Mouse (Mus musculus): ENCODE results near the gene Lta. TPM values are rescaled to one million over a fixed set of nuclear protein-coding genes. Genes with fewer than 3 reads are reported as not detected.
A peak's percentile ranks its signal among the peaks of the same experiment; 100 is the strongest.

Gene Lta
- polyA plus RNA-seq, 1 experiment, result 0.19 TPM

DNA sequence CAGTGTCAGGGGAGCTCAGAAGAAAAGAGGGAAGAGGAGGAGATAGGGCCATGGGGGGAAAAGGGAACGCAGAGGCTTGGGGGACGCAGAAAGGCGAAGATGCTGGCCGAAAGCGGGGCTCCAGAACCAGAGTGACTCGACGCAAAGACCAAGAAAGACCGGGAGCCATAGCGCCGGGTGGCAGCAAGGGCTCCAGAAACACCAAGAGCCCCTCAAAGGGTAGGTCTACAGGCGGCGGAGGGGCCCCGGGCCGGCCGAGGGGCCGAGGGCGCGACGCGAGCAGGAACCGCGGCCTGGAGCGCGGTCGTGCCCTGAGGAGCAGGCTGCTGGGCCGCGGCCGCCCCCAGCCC, 41.0 kb downstream of the Lta start:
- peak overlapping the region; percentile 96 for H3K27ac ChIP-seq (ENCODE audit: insufficient read depth, low read length)
- no peak for TF ChIP-seq CTCF (IDR thresholded peaks at IDR 0.05; ENCODE audit: extremely low read depth, insufficient read depth, low read length)
- no peak for TF ChIP-seq POLR2A (IDR thresholded peaks at IDR 0.05; ENCODE audit: extremely low read depth, insufficient read depth, low read length)
- H3K4me3 ChIP-seq (ENCODE audit: insufficient read depth, low read length), result peak overlapping the region; percentile 49
- H3K4me1 ChIP-seq (ENCODE audit: control insufficient read depth, insufficient read depth, low read length), result peaks cover 7% of the 10 kb centered on the region

DNA sequence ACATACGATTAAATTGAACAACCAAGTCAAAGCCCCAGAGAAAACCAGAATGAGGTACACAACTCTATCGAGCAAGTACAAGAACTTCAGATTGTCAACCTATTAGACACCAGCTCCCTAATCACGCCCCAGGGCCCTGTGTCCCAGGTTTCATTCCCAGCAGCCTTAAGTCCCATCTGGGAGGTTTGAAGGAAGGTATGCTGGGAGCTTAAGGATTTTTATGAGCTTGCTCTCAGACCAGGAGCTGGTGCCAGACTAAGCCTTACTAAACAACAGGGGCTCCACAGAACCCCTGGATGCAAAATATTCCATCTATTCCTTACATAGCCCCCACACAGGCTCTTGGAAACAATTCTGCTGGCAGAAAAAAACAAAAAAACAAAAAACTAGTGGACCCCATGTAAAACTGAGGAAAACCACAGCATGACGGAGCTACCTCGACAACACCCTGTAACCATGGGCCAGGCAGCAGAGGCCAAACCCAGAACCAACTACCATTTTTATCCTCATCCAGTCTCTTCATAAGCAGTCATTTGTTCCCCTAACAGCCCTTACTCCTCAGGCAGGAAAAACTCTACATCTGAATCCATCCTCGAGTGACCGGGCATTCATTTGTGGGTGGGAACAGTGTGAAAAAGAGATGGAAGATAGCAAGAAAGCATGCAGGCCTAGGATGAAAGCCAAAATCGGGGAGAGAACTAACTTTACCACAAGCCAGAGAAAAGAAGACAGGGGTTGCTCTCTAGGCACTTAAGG, 41.6 kb downstream of the Lta start:
- peaks cover 6% of the 10 kb centered on the region for H3K4me1 ChIP-seq (ENCODE audit: control insufficient read depth, insufficient read depth, low read length)
- no peak overlapping the region; the same call in 1 of the 2 replicates for H3K27ac ChIP-seq (ENCODE audit: insufficient read depth, low read length)
- peak overlapping the region; percentile 49 for H3K4me3 ChIP-seq (ENCODE audit: insufficient read depth, low read length)
- no peak for TF ChIP-seq POLR2A (IDR thresholded peaks at IDR 0.05; ENCODE audit: extremely low read depth, insufficient read depth, low read length)
- no peak for TF ChIP-seq CTCF (IDR thresholded peaks at IDR 0.05; ENCODE audit: extremely low read depth, insufficient read depth, low read length)

DNA sequence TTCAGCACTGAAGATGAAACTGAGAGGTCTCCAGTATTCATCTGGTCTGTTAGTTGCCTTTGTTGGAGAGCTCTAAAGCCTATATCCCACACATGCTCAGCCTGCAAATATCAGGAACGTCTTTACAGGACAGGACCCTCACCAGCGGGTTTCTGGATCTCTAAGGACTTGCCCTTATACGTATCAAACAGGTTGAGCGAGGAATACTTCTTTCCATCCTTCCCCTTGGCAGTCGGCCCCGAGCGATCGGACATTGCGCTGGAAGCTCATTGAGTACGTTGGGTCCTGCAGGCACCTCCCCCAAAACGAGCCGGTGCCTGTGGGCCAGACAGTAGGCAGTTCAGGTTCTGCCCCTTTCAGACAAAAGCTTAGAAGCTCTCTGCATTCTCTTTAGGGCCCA, 42.4 kb downstream of the Lta start:
- Histone ChIP-seq H3K27ac (ENCODE audit: insufficient read depth, low read length) (no peak overlapping the region), H3K4me3 (ENCODE audit: insufficient read depth, low read length) (peak overlapping the region; percentile 49), H3K4me1 (ENCODE audit: control insufficient read depth, insufficient read depth, low read length) (peaks cover 5% of the 10 kb centered on the region)
- TF ChIP-seq CTCF (IDR thresholded peaks at IDR 0.05; ENCODE audit: extremely low read depth, insufficient read depth, low read length) (no peak), POLR2A (IDR thresholded peaks at IDR 0.05; ENCODE audit: extremely low read depth, insufficient read depth, low read length) (no peak)

- Histone ChIP-seq H3K4me3 (ENCODE audit: insufficient read depth, low read length) (peak overlapping the region; percentile 49; the same call in 1 of the 2 replicates), H3K27ac (ENCODE audit: insufficient read depth, low read length) (no peak overlapping the region), H3K4me1 (ENCODE audit: control insufficient read depth, insufficient read depth, low read length) (peaks cover 3% of the 10 kb centered on the region)
- TF ChIP-seq POLR2A (IDR thresholded peaks at IDR 0.05; ENCODE audit: extremely low read depth, insufficient read depth, low read length), result no peak
- no peak for TF ChIP-seq CTCF (IDR thresholded peaks at IDR 0.05; ENCODE audit: extremely low read depth, insufficient read depth, low read length)
Measured at GRCm38 (mm10) chr17:35162121-35162520, 43.0 kb downstream of the Lta start.

- Histone ChIP-seq H3K4me1 (ENCODE audit: control insufficient read depth, insufficient read depth, low read length) (peaks cover 3% of the 10 kb centered on the region), H3K27ac (ENCODE audit: insufficient read depth, low read length) (no peak overlapping the region), H3K4me3 (ENCODE audit: insufficient read depth, low read length) (no peak overlapping the region)
- TF ChIP-seq POLR2A (IDR thresholded peaks at IDR 0.05; ENCODE audit: extremely low read depth, insufficient read depth, low read length) (no peak), CTCF (IDR thresholded peaks at IDR 0.05; ENCODE audit: extremely low read depth, insufficient read depth, low read length) (no peak)
Measured at GRCm38 (mm10) chr17:35161421-35161820, 43.7 kb downstream of the Lta start.

DNA sequence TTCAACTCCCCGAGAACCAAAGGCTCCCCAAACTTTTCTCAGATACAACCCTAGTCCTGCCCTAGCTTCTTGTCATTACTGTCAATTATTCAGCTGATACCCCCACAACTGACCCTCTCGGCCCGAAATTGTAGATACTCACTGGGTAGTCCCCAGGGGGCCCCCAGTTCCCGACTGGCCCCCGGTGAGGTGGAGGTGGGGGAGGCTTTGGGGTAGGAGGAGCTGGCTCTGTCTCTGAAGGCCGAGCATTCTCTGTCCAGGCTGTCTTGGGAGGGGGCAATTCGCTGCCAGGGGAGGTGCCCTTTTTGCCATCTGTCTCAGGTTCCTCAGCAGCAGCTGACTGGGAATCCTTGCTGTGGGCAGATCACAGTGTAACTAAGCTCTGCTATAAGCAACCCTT, 45.5 kb downstream of the Lta start:
- no peak overlapping the region for H3K27ac ChIP-seq (ENCODE audit: insufficient read depth, low read length)
- H3K4me3 ChIP-seq (ENCODE audit: insufficient read depth, low read length), result no peak overlapping the region
- H3K4me1 ChIP-seq (ENCODE audit: control insufficient read depth, insufficient read depth, low read length), result peaks cover 2% of the 10 kb centered on the region; the same call in 1 of the 2 replicates
- TF ChIP-seq POLR2A (IDR thresholded peaks at IDR 0.05; ENCODE audit: extremely low read depth, insufficient read depth, low read length), result no peak
- no peak for TF ChIP-seq CTCF (IDR thresholded peaks at IDR 0.05; ENCODE audit: extremely low read depth, insufficient read depth, low read length)

- H3K27ac ChIP-seq (ENCODE audit: insufficient read depth, low read length), result no peak overlapping the region
- H3K4me3 ChIP-seq (ENCODE audit: insufficient read depth, low read length), result no peak overlapping the region
- TF ChIP-seq POLR2A (IDR thresholded peaks at IDR 0.05; ENCODE audit: extremely low read depth, insufficient read depth, low read length) (no peak), CTCF (IDR thresholded peaks at IDR 0.05; ENCODE audit: extremely low read depth, insufficient read depth, low read length) (no peak)
- peaks cover 2% of the 10 kb centered on the region; the same call in 1 of the 2 replicates for H3K4me1 ChIP-seq (ENCODE audit: control insufficient read depth, insufficient read depth, low read length)
Measured at GRCm38 (mm10) chr17:35158850-35159593, 46.1 kb downstream of the Lta start.

DNA sequence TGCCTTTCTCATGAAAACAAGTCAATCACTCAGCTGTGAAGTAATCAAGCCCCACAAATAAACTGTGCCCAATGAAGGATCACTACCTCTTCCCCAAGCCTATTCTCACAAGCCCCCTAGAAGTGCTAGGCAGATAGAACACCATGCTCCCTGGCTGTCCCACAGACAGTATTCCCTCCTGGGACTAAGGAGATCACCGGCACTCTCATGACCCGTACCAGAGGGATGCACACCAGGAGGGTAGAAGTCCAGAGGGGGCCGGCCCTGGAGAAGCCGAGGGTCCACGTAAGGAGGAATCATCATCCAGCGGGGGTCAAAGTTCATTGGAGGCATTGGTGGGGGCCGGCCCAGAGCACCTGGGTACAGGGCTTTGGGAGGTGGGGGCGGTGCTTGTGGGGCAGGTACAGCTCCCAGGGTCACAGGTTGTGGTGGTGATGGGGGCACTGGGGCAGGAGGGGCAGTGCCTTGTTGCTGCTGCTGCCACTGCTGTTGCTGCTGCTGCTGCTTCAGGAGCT, 47.4 kb downstream of the Lta start:
- TF ChIP-seq POLR2A (IDR thresholded peaks at IDR 0.05; ENCODE audit: extremely low read depth, insufficient read depth, low read length) (no peak), CTCF (IDR thresholded peaks at IDR 0.05; ENCODE audit: extremely low read depth, insufficient read depth, low read length) (no peak)

GRCm38 (mm10) chr17:35157254-35157653, 47.9 kb downstream of the Lta start:
- H3K4me1 ChIP-seq (ENCODE audit: control insufficient read depth, insufficient read depth, low read length), result peaks cover 2% of the 10 kb centered on the region; the same call in 1 of the 2 replicates
- no peak overlapping the region for H3K27ac ChIP-seq (ENCODE audit: insufficient read depth, low read length)
- H3K4me3 ChIP-seq (ENCODE audit: insufficient read depth, low read length), result no peak overlapping the region
- TF ChIP-seq CTCF (IDR thresholded peaks at IDR 0.05; ENCODE audit: extremely low read depth, insufficient read depth, low read length), result no peak
- TF ChIP-seq POLR2A (IDR thresholded peaks at IDR 0.05; ENCODE audit: extremely low read depth, insufficient read depth, low read length), result no peak

More for the DNA sequence above, 47.4 kb downstream of the Lta start:
- Histone ChIP-seq H3K4me1 (ENCODE audit: control insufficient read depth, insufficient read depth, low read length) (peaks cover 2% of the 10 kb centered on the region; the same call in 1 of the 2 replicates), H3K27ac (ENCODE audit: insufficient read depth, low read length) (no peak overlapping the region), H3K4me3 (ENCODE audit: insufficient read depth, low read length) (no peak overlapping the region)
